Mouse (Mus musculus) brown adipose tissue, adult 24 weeks (tissue): ENCODE results near the gene Tifa. TPM values are rescaled to one million over a fixed set of nuclear protein-coding genes. Genes with fewer than 3 reads are reported as not detected.

Experiments
- polyA plus RNA-seq: library from polyadenylated mRNA; stranded (reverse); fragments of >200 nt; gene quantifications from 2 replicates; pipeline ENCODE4 v1.2.4, GENCODE M21; 2012; ENCODE audit not compliant: missing spikeins, insufficient read depth, insufficient read length

Gene Tifa
- polyA plus RNA-seq, 1 experiment, result 1.8 TPM

Other genes starting within 250 kb of the Tifa start
- gene Larp7, start 236.5 kb upstream of the Tifa start, polyA plus RNA-seq, result 14.6 and 17.3 TPM in 2 replicates
- gene Zgrf1, start 236.3 kb upstream of the Tifa start, polyA plus RNA-seq, result 0.17 and 0.48 TPM in 2 replicates
- gene Neurog2, start 156.7 kb upstream of the Tifa start, polyA plus RNA-seq, result not detected in 2 replicates
- 0.54 and 0.63 TPM in 2 replicates for gene Alpk1, start 9.3 kb upstream of the Tifa start, polyA plus RNA-seq
- 13.1 and 25.0 TPM in 2 replicates for gene Ap1ar, start 47.7 kb downstream of the Tifa start, polyA plus RNA-seq
- 30.4 and 55.1 TPM in 2 replicates for gene Fam241a, start 106.5 kb downstream of the Tifa start, polyA plus RNA-seq